Mouse (Mus musculus) heart, embryonic 16.5 days (tissue): ENCODE measurements around the gene Kmo. TPM values are rescaled to one million over a fixed set of nuclear protein-coding genes. Genes with fewer than 3 reads are reported as not detected.

ENCODE experiments used
- ATAC-seq: fragments of 200-750 bp; cut with Nextera tagmentation; replicated peaks from 2 replicates; pipeline ENCODE4 v1.8.0; 2017; ENCODE audit warnings: moderate number of reproducible peaks; ENCODE audit not compliant: insufficient read depth, low FRiP score; ENCODE audit errors: extremely low read depth
- H3K27ac ChIP-seq: fragments of 300-500 bp; sonication (generic); 2 replicates; pipeline ENCODE4 v1.5.1; 2014; ENCODE audit warnings: mild to moderate bottlenecking, low read length, control low read depth, moderate library complexity
- H3K27me3 ChIP-seq: fragments of 300-500 bp; sonication (generic); 2 replicates; pipeline ENCODE4 v1.6.1; 2014; ENCODE audit warnings: low read length, mixed read lengths; ENCODE audit not compliant: control insufficient read depth, insufficient read depth
- H3K36me3 ChIP-seq: fragments of 300-500 bp; sonication (generic); 2 replicates; pipeline ENCODE4 v1.6.1; 2014; ENCODE audit not compliant: control insufficient read depth, insufficient read depth
- H3K4me1 ChIP-seq: fragments of 300-500 bp; sonication (generic); 2 replicates; pipeline ENCODE4 v1.6.1; 2014; ENCODE audit warnings: low read length, mixed read lengths; ENCODE audit not compliant: control insufficient read depth, insufficient read depth
- H3K4me2 ChIP-seq: fragments of 300-500 bp; sonication (generic); 2 replicates; pipeline ENCODE4 v1.6.1; 2014; ENCODE audit warnings: low read depth, mild to moderate bottlenecking, control low read depth, low read length
- H3K4me3 ChIP-seq: fragments of 300-500 bp; sonication (generic); 2 replicates; pipeline ENCODE4 v1.5.1; 2014; ENCODE audit warnings: mild to moderate bottlenecking, control low read depth, low read length
- H3K9ac ChIP-seq: fragments of 300-500 bp; sonication (generic); 2 replicates; pipeline ENCODE4 v1.6.1; 2014; ENCODE audit warnings: low read length, control low read depth
- H3K9me3 ChIP-seq: fragments of 300-500 bp; sonication (generic); replicated peaks from 2 replicates; pipeline ENCODE4 v1.6.1; 2016; ENCODE audit warnings: low read length; ENCODE audit not compliant: control insufficient read depth
- WGBS: fragments of 180-500 bp; shearing (Covaris S2); extraction: QIAGEN DNeasy Blood & Tissue Kit; methylation state at CpG from one replicate; pipeline ENCODE4 v1.1.7; 2014; 5-methylcytosine and 5-hydroxymethylcytosine counted together
- polyA plus RNA-seq: library from polyadenylated mRNA; unstranded; fragments of >200 nt; fragmentation: Nextera tagmentation; extraction: Ambion mirVana; gene quantifications from 2 replicates; pipeline ENCODE4 v1.2.1, GENCODE M21; 2015

Gene Kmo
- polyA plus RNA-seq, 1 experiment from 2014 or later, result 0.38 TPM

- H3K9ac ChIP-seq, result no peak overlapping the region
- no peak overlapping the region for H3K27ac ChIP-seq
- no peaks in the 10 kb centered on the region for H3K36me3 ChIP-seq
- no peak for ATAC-seq
- WGBS, result 76% methylated on average over 6 of the region's 6 CpGs
- H3K4me3 ChIP-seq, result no peak overlapping the region
- no peaks in the 10 kb centered on the region for H3K9me3 ChIP-seq
- no peaks in the 10 kb centered on the region for H3K27me3 ChIP-seq
- H3K4me1 ChIP-seq, result 0 out of 2 replicates have a peak, but pooled peaks cover 3% of the 10 kb centered on the region
- no peak overlapping the region for H3K4me2 ChIP-seq
These were observed 9.1 kb downstream of the Kmo start for GRCm38 (mm10) chr1:175629248-175629647.

- no peak overlapping the region for H3K9ac ChIP-seq
- H3K4me3 ChIP-seq, result no peak overlapping the region
- no peaks in the 10 kb centered on the region for H3K36me3 ChIP-seq
- 72% methylated on average over 5 of the region's 5 CpGs for WGBS
- no peaks in the 10 kb centered on the region for H3K9me3 ChIP-seq
- no peaks in the 10 kb centered on the region for H3K4me1 ChIP-seq
- ATAC-seq, result no peak
- no peaks in the 10 kb centered on the region for H3K27me3 ChIP-seq
- no peak overlapping the region for H3K4me2 ChIP-seq
- no peak overlapping the region for H3K27ac ChIP-seq
These were observed 10.2 kb downstream of the Kmo start for GRCm38 (mm10) chr1:175630345-175630744.

GRCm38 (mm10) chr1:175631080-175631479 is 10.9 kb downstream of the Kmo start:
- no peaks in the 10 kb centered on the region for H3K36me3 ChIP-seq
- no peak overlapping the region for H3K27ac ChIP-seq
- no peak for ATAC-seq
- no peak overlapping the region for H3K4me3 ChIP-seq
- 71% methylated on average over 3 of the region's 3 CpGs for WGBS
- no peaks in the 10 kb centered on the region for H3K9me3 ChIP-seq
- H3K4me1 ChIP-seq, result no peaks in the 10 kb centered on the region
- H3K4me2 ChIP-seq, result no peak overlapping the region
- H3K9ac ChIP-seq, result no peak overlapping the region
- no peaks in the 10 kb centered on the region for H3K27me3 ChIP-seq

- Histone ChIP-seq H3K9ac (no peak overlapping the region), H3K9me3 (no peaks in the 10 kb centered on the region), H3K4me2 (no peak overlapping the region), H3K36me3 (no peaks in the 10 kb centered on the region), H3K4me3 (no peak overlapping the region), H3K27ac (no peak overlapping the region), H3K27me3 (no peaks in the 10 kb centered on the region), H3K4me1 (no peaks in the 10 kb centered on the region)
- no peak for ATAC-seq
- 61% methylated on average over 10 of the region's 10 CpGs for WGBS
These were observed 11.6 kb downstream of the Kmo start for GRCm38 (mm10) chr1:175631721-175632221.

GRCm38 (mm10) chr1:175632470-175632869 is 12.3 kb downstream of the Kmo start:
- no peaks in the 10 kb centered on the region for H3K36me3 ChIP-seq
- H3K4me3 ChIP-seq, result no peak overlapping the region
- H3K4me2 ChIP-seq, result no peak overlapping the region
- no peak overlapping the region for H3K27ac ChIP-seq
- no peak overlapping the region for H3K9ac ChIP-seq
- no peaks in the 10 kb centered on the region for H3K27me3 ChIP-seq
- H3K9me3 ChIP-seq, result no peaks in the 10 kb centered on the region
- H3K4me1 ChIP-seq, result no peaks in the 10 kb centered on the region
- WGBS, result 94% methylated on average over 14 of the region's 14 CpGs
- ATAC-seq, result no peak

GRCm38 (mm10) chr1:175637677-175638076 is 17.5 kb downstream of the Kmo start:
- Histone ChIP-seq H3K4me3 (no peak overlapping the region), H3K27me3 (no peaks in the 10 kb centered on the region), H3K36me3 (no peaks in the 10 kb centered on the region), H3K27ac (no peak overlapping the region), H3K4me1 (no peaks in the 10 kb centered on the region), H3K4me2 (no peak overlapping the region), H3K9me3 (no peaks in the 10 kb centered on the region), H3K9ac (no peak overlapping the region)
- no peak for ATAC-seq
- 61% methylated on average over 7 of the region's 7 CpGs for WGBS

- H3K4me1 ChIP-seq, result no peaks in the 10 kb centered on the region
- H3K4me3 ChIP-seq, result no peak overlapping the region
- WGBS, result 79% methylated on average over 7 of the region's 7 CpGs
- ATAC-seq, result no peak
- no peak overlapping the region for H3K9ac ChIP-seq
- H3K4me2 ChIP-seq, result no peak overlapping the region
- H3K36me3 ChIP-seq, result no peaks in the 10 kb centered on the region
- no peaks in the 10 kb centered on the region for H3K9me3 ChIP-seq
- no peak overlapping the region for H3K27ac ChIP-seq
- H3K27me3 ChIP-seq, result no peaks in the 10 kb centered on the region
These were observed 18.9 kb downstream of the Kmo start for GRCm38 (mm10) chr1:175639072-175639471.

GRCm38 (mm10) chr1:175640435-175641150 is 20.4 kb downstream of the Kmo start:
- no peak overlapping the region for H3K27ac ChIP-seq

GRCm38 (mm10) chr1:175643496-175644265 is 23.5 kb downstream of the Kmo start:
- no peaks in the 10 kb centered on the region for H3K27me3 ChIP-seq
- H3K4me1 ChIP-seq, result no peaks in the 10 kb centered on the region
- no peaks in the 10 kb centered on the region for H3K9me3 ChIP-seq
- no peak overlapping the region for H3K4me3 ChIP-seq
- no peaks in the 10 kb centered on the region for H3K36me3 ChIP-seq
- no peak overlapping the region for H3K27ac ChIP-seq
- no peak overlapping the region for H3K4me2 ChIP-seq
- no peak overlapping the region for H3K9ac ChIP-seq
- WGBS, result 48% methylated on average over 5 of the region's 5 CpGs
- no peak for ATAC-seq

More at GRCm38 (mm10) chr1:175640435-175641150, 20.4 kb downstream of the Kmo start:
- Histone ChIP-seq H3K36me3 (no peaks in the 10 kb centered on the region), H3K4me3 (no peak overlapping the region), H3K4me2 (no peak overlapping the region), H3K27me3 (no peaks in the 10 kb centered on the region), H3K9me3 (no peaks in the 10 kb centered on the region), H3K4me1 (no peaks in the 10 kb centered on the region), H3K9ac (no peak overlapping the region)
- WGBS, result 70% methylated on average over 6 of the region's 6 CpGs
- peak; percentile 52; the same call in 1 of the 2 replicates for ATAC-seq
